Mouse (Mus musculus): ENCODE data around the gene Chd4. TPM values are rescaled to one million over a fixed set of nuclear protein-coding genes. Genes with fewer than 3 reads are reported as not detected.

The Chd4 gene
- 73.7 TPM for polyA plus RNA-seq (2015; fragmentation: Illumina TruSeq; extraction: RNeasy Lipid Tissue Mini Kit (QIAGEN cat#74804); ENCODE audit: low read depth, low replicate concordance)

GRCm38 (mm10) chr6:125095391-125096278 lies at the start of gene Chd4:
TSS of gene Chd4 (plus strand) at chr6:125095981.

GRCm38 (mm10) chr6:125049678-125050077 lies 46.1 kb upstream of the Chd4 start, which contains the start of gene Acrbp:
TSS of gene Acrbp (plus strand) at chr6:125049689.

GRCm38 (mm10) chr6:125067571-125067995 lies 28.2 kb upstream of the Chd4 start, which contains the start of gene Lpar5:
TSS of gene Lpar5 (plus strand) at chr6:125067920.

GRCm38 (mm10) chr6:125131302-125132156 lies 35.7 kb downstream of the Chd4 start, which contains the start of gene Nop2:
TSS of gene Nop2 (plus strand) at chr6:125131909.

GRCm38 (mm10) chr6:125145001-125145400 lies 49.2 kb downstream of the Chd4 start, which contains the start of gene Iffo1:
TSS of gene Iffo1 (plus strand) at chr6:125145241.

GRCm38 (mm10) chr6:125166051-125166751 lies 70.4 kb downstream of the Chd4 start, which contains the start of gene Gapdh:
TSS of gene Gapdh (minus strand) at chr6:125166467.

Other genes starting within 250 kb of the Chd4 start
- gene P3h3, start 238.2 kb upstream of the Chd4 start, polyA plus RNA-seq (2015; fragmentation: Illumina TruSeq; extraction: RNeasy Lipid Tissue Mini Kit (QIAGEN cat#74804); ENCODE audit: low read depth, low replicate concordance), result 32.1 TPM
- 147 TPM for gene Gpr162, start 232.0 kb upstream of the Chd4 start, polyA plus RNA-seq (2015; fragmentation: Illumina TruSeq; extraction: RNeasy Lipid Tissue Mini Kit (QIAGEN cat#74804); ENCODE audit: low read depth, low replicate concordance)
- 8.6 TPM for gene Cd4, start 207.8 kb upstream of the Chd4 start, polyA plus RNA-seq (2015; fragmentation: Illumina TruSeq; extraction: RNeasy Lipid Tissue Mini Kit (QIAGEN cat#74804); ENCODE audit: low read depth, low replicate concordance)
- gene Lag3, start 184.3 kb upstream of the Chd4 start, polyA plus RNA-seq (2015; fragmentation: Illumina TruSeq; extraction: RNeasy Lipid Tissue Mini Kit (QIAGEN cat#74804); ENCODE audit: low read depth, low replicate concordance), result 5.8 TPM
- 1,005 TPM for gene Ptms, start 175.9 kb upstream of the Chd4 start, polyA plus RNA-seq (2015; fragmentation: Illumina TruSeq; extraction: RNeasy Lipid Tissue Mini Kit (QIAGEN cat#74804); ENCODE audit: low read depth, low replicate concordance)
- 658 TPM for gene Mlf2, start 164.6 kb upstream of the Chd4 start, polyA plus RNA-seq (2015; fragmentation: Illumina TruSeq; extraction: RNeasy Lipid Tissue Mini Kit (QIAGEN cat#74804); ENCODE audit: low read depth, low replicate concordance)
- 223 TPM for gene Cops7a, start 130.4 kb upstream of the Chd4 start, polyA plus RNA-seq (2015; fragmentation: Illumina TruSeq; extraction: RNeasy Lipid Tissue Mini Kit (QIAGEN cat#74804); ENCODE audit: low read depth, low replicate concordance)
- gene Pianp, start 99.3 kb upstream of the Chd4 start, polyA plus RNA-seq (2015; fragmentation: Illumina TruSeq; extraction: RNeasy Lipid Tissue Mini Kit (QIAGEN cat#74804); ENCODE audit: low read depth, low replicate concordance), result 147 TPM
- 32.4 TPM for gene Zfp384, start 86.8 kb upstream of the Chd4 start, polyA plus RNA-seq (2015; fragmentation: Illumina TruSeq; extraction: RNeasy Lipid Tissue Mini Kit (QIAGEN cat#74804); ENCODE audit: low read depth, low replicate concordance)
- gene Ing4, start 56.2 kb upstream of the Chd4 start, polyA plus RNA-seq (2015; fragmentation: Illumina TruSeq; extraction: RNeasy Lipid Tissue Mini Kit (QIAGEN cat#74804); ENCODE audit: low read depth, low replicate concordance), result 59.0 TPM
- gene Acrbp, start 46.3 kb upstream of the Chd4 start, polyA plus RNA-seq (2015; fragmentation: Illumina TruSeq; extraction: RNeasy Lipid Tissue Mini Kit (QIAGEN cat#74804); ENCODE audit: low read depth, low replicate concordance), result 11.1 TPM
- gene Lpar5, start 28.1 kb upstream of the Chd4 start, polyA plus RNA-seq (2015; fragmentation: Illumina TruSeq; extraction: RNeasy Lipid Tissue Mini Kit (QIAGEN cat#74804); ENCODE audit: low read depth, low replicate concordance), result not detected
- 19.9 TPM for gene Nop2, start 35.9 kb downstream of the Chd4 start, polyA plus RNA-seq (2015; fragmentation: Illumina TruSeq; extraction: RNeasy Lipid Tissue Mini Kit (QIAGEN cat#74804); ENCODE audit: low read depth, low replicate concordance)
- gene Iffo1, start 49.3 kb downstream of the Chd4 start, polyA plus RNA-seq (2015; fragmentation: Illumina TruSeq; extraction: RNeasy Lipid Tissue Mini Kit (QIAGEN cat#74804); ENCODE audit: low read depth, low replicate concordance), result 47.2 TPM
- 3,136 TPM for gene Gapdh, start 70.5 kb downstream of the Chd4 start, polyA plus RNA-seq (2015; fragmentation: Illumina TruSeq; extraction: RNeasy Lipid Tissue Mini Kit (QIAGEN cat#74804); ENCODE audit: low read depth, low replicate concordance)
- 21.1 TPM for gene Ncapd2, start 95.7 kb downstream of the Chd4 start, polyA plus RNA-seq (2015; fragmentation: Illumina TruSeq; extraction: RNeasy Lipid Tissue Mini Kit (QIAGEN cat#74804); ENCODE audit: low read depth, low replicate concordance)
- gene Mrpl51, start 95.8 kb downstream of the Chd4 start, polyA plus RNA-seq (2015; fragmentation: Illumina TruSeq; extraction: RNeasy Lipid Tissue Mini Kit (QIAGEN cat#74804); ENCODE audit: low read depth, low replicate concordance), result 88.5 TPM
- gene Vamp1, start 119.6 kb downstream of the Chd4 start, polyA plus RNA-seq (2015; fragmentation: Illumina TruSeq; extraction: RNeasy Lipid Tissue Mini Kit (QIAGEN cat#74804); ENCODE audit: low read depth, low replicate concordance), result 241 TPM
- 6.2 TPM for gene Tapbpl, start 135.9 kb downstream of the Chd4 start, polyA plus RNA-seq (2015; fragmentation: Illumina TruSeq; extraction: RNeasy Lipid Tissue Mini Kit (QIAGEN cat#74804); ENCODE audit: low read depth, low replicate concordance)
- not detected for gene Cd27, start 141.0 kb downstream of the Chd4 start, polyA plus RNA-seq (2015; fragmentation: Illumina TruSeq; extraction: RNeasy Lipid Tissue Mini Kit (QIAGEN cat#74804); ENCODE audit: low read depth, low replicate concordance)
- gene Tuba3a, start 190.1 kb downstream of the Chd4 start, polyA plus RNA-seq (2015; fragmentation: Illumina TruSeq; extraction: RNeasy Lipid Tissue Mini Kit (QIAGEN cat#74804); ENCODE audit: low read depth, low replicate concordance), result not detected
- 11.3 TPM for gene Ltbr, start 217.9 kb downstream of the Chd4 start, polyA plus RNA-seq (2015; fragmentation: Illumina TruSeq; extraction: RNeasy Lipid Tissue Mini Kit (QIAGEN cat#74804); ENCODE audit: low read depth, low replicate concordance)
- gene Scnn1a, start 224.7 kb downstream of the Chd4 start, polyA plus RNA-seq (2015; fragmentation: Illumina TruSeq; extraction: RNeasy Lipid Tissue Mini Kit (QIAGEN cat#74804); ENCODE audit: low read depth, low replicate concordance), result 3.2 TPM

All from brain, adult 10 weeks (tissue).